Mouse (Mus musculus): ENCODE results near the gene Fbxl5.

Fbxl5 gene

DNA sequence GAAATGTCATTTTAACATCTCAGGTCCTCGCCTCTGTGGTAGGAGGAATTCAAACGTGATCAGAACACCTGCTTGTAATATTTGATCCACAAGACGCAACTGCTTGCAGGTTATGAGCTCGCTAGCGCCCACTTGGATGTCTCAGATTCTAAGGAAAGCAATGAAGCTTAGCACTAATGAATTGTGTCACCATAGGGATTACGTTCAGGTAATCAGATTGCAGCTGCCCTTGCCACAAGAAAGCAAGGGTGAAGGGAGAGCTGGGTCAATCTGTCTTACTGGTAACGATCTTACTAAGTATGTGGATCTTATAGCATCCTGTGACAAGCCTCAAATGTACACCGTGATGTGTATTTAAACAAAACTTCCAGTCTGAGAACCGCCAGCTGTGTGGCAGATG, 5.9 kb upstream of the Fbxl5 start:
- no peak for DNase-seq (ENCODE audit: low spot score)

DNA sequence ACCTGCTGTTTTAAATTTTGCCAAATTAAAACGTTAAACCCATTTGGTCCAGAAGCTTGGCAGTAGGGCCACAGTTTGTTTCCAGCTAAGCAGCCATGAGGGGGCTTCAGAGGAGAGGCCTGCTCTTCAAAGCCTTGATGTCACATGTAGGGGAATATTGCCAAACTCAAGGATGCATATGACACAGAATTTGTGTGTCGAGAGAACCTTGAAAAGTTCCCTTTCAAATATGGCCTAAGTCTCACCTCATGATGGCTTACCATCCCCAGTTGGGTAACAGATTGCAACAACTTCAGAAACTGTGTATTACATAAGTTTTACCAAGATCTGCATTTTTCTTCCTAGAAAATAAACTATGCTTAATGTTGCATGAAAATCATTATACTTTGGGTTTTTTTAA, 5.4 kb upstream of the Fbxl5 start:
- DNase-seq (ENCODE audit: low spot score): no peak

DNA sequence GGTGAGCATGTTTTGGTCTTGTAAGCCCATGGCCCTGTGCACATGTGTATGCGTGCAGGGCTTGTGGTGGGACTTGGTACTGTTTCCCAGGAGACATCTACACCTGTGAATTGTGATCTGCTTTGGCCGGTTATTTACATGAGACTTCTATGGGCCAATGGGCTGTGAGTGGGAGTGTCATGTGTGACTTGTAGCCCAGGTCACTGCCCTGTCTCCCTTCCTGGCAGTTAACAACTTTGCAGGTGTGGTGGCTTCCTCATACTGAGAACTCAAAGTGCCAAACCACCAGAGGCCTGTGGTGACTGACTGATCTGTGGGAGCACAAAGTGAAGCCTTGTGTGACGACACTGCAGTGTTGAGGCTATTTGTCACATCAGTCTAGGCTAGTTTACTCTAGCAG, 3.1 kb upstream of the Fbxl5 start:
- DNase-seq (ENCODE audit: low spot score): no peak

GRCm38 (mm10) chr5:43822824-43823223, 1.4 kb upstream of the Fbxl5 start:
- no peak for DNase-seq (ENCODE audit: low spot score)

DNA sequence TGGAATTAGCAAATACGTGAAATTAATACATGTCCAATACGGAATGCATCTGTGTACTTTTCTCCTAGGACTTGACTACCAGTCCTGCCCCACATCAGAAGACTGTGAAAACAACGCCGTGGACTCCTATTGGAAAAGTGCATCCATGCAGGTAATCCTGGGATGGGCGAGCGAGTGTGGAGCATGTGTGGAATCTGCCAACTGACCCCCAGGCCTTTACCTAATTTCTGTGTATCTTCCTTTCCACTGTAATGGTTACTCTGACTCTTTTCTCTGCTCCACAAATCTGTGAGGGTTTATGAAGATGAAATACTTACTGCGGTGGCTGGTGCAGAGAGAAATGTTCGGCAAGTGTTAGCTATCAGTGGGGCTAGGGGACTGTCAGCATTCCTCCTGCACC, 761 bp upstream of the Fbxl5 start:
- no peak for DNase-seq (ENCODE audit: low spot score)

DNA sequence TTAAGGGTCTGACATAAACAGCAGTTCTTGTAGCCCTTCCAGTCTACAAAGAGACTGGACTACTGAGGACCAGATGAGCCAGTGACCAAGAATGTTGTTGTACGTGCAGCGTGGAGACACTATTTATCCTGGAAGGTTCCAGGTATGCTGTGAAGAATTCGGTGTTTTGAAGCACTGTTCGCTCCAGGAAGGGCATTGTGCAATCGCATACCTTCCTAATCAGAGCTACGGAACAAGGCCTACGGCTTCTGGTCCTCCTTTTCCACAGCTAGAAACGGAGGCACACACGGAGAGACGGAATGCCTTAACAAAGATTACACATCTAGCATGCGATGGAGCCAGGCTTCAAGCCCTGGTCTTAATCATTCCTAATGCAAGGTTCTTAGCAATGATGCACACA, 653 bp downstream of the Fbxl5 start:
- no peak for DNase-seq (ENCODE audit: low spot score)

- DNase-seq (ENCODE audit: low spot score): peak; percentile 36
These were observed 2.7 kb downstream of the Fbxl5 start, which contains the start of gene Bst1 for GRCm38 (mm10) chr5:43818695-43819094. Gene Bst1, plus strand, starts transcription at chr5:43818885.

GRCm38 (mm10) chr5:43815769-43816168, 5.7 kb downstream of the Fbxl5 start:
- no peak for DNase-seq (ENCODE audit: low spot score)

- no peak for DNase-seq (ENCODE audit: low spot score)
These were observed 6.9 kb downstream of the Fbxl5 start for GRCm38 (mm10) chr5:43814536-43814935.

DNA sequence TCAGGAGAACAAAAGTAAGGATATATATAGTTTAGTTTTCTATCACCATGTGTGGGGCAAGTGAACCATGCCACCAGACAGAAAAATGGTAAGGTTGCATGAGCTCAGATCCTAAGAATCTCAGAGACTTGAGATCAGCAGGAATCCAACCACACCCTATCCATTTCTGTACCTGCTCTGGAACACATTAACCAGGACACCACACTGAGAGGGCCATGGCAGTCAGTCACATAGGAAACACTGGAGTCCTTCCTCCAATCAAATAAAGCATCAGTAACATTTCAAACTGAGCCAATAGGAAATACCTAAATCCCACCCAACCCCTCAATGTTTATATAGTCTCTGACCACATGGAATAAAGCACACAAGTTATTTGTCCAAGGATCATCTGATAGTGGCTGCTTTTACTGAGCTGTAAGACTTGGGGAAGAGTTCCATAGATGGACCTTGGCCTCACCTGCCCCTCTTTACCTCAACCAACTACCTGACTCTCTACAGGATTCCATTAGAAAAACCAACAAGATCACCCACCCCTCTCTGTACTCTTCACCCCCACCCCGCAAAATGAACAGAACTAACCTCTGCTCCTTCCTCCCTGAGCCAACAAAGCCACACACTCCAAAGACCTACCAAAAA, 10.9 kb downstream of the Fbxl5 start:
- no peak for DNase-seq (ENCODE audit: low spot score)

- peak; percentile 87 for DNase-seq (ENCODE audit: low spot score)
These were observed 13.4 kb downstream of the Fbxl5 start for GRCm38 (mm10) chr5:43807744-43808696.

DNA sequence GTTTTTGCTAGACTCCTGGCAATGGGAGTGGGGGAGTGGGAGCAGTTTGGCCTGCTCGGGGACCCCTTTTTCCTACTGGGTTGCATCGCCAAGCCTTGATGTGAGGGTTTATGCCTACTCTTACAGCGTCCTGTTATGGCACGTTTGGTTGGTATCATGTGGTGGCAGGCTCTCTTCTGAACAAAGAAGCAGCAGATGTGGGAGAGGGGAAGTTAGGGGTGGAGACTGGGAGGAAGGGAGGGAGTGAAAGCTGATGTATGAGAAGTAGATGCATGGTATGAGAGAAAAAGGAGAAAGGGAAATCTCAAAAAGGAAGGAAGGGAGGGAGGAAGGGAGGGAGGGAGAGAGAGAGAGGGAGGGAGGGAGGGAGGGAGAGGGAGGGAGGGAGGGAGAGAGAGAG, 14.5 kb downstream of the Fbxl5 start:
- no peak for DNase-seq (ENCODE audit: low spot score)

- DNase-seq (ENCODE audit: low spot score): no peak
These were observed 15.1 kb downstream of the Fbxl5 start for GRCm38 (mm10) chr5:43806340-43806739.

DNA sequence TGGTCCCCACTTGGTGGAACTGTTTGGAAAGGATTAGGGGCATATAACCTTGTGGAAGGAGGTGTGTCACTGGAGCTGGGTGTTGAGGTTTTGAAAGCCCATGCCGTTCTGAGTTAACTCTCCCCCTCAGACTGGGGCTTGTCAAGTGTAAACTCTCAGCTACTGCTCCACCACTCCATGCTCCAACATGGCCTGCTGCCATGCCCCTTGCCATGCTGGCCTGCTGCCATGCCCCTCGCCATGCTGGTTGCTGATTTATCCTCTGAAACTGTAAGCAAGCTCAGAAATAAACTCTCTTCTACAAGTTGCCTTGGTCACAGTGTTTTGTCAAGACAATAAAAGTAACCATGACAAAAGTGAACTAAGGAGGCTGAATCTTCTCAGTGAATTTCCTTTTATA, 16.0 kb downstream of the Fbxl5 start:
- DNase-seq (ENCODE audit: low spot score): no peak

- no peak for DNase-seq (ENCODE audit: low spot score)
These were observed 19.6 kb downstream of the Fbxl5 start for GRCm38 (mm10) chr5:43801798-43802197.

DNA sequence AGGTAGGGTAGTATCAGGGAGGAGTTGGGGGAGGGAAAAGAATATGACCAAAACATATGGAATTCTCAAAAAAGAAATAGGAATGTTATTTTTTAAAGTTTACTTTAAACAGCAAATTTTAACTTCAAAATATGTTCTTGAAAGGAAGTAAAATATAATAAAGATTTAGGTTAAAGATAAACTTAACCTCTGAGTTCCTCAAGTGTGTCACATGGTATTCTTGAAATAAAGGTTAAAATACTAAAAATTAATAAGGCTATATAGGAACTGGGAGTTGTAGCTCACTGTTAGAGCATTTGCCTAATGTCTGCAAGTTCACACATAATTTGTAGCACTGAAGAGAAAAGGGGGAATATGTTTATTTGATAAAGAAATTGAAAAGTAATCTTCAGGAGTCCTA, 20.2 kb downstream of the Fbxl5 start:
- DNase-seq (ENCODE audit: low spot score): no peak

DNA sequence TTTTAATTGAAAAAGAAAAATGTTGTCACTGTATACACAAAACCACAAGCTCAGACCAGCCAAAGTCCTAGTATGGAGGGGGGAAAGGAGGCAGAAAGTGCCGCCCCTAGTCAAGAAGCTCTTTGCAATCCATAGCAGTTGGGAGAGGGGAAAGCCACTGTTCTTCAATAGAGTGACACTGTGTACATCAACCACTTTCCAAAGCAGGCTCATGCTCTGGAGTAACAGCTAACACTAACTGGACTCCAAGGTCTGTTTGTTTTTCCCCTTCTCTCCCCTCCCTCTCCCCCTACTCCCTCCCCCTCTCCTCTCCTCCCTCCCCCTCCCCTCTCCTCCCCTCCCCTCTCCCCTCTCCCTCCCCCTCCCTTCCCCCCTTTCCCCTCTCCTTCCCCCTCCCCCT, 20.7 kb downstream of the Fbxl5 start:
- DNase-seq (ENCODE audit: low spot score): no peak

DNA sequence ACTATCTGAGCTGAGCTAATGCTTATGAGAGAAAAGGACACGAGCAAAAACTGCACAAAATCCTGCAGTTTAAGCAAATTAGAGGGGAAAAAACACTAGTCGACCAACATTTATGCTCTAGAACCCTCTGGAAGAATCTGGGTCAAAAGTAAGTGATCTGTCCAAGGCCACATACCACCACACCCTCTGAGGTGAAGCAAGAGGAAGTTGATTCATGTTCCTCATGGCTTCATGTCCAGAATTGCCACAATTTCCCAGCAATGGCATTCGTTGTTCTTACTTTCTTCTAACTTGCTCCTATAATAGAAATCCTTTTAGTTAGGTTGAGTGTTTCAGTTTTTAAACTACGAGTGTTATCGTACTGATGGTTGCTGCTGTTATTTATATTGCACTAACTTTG, 21.9 kb downstream of the Fbxl5 start:
- no peak for DNase-seq (ENCODE audit: low spot score)

- no peak for DNase-seq (ENCODE audit: low spot score)
These were observed 29.1 kb downstream of the Fbxl5 start for GRCm38 (mm10) chr5:43792354-43792753.

- no peak for DNase-seq (ENCODE audit: low spot score)
These were observed 33.3 kb downstream of the Fbxl5 start for GRCm38 (mm10) chr5:43787976-43788752.

- DNase-seq (ENCODE audit: low spot score): no peak
These were observed 34.8 kb downstream of the Fbxl5 start for GRCm38 (mm10) chr5:43786607-43787006.

DNA sequence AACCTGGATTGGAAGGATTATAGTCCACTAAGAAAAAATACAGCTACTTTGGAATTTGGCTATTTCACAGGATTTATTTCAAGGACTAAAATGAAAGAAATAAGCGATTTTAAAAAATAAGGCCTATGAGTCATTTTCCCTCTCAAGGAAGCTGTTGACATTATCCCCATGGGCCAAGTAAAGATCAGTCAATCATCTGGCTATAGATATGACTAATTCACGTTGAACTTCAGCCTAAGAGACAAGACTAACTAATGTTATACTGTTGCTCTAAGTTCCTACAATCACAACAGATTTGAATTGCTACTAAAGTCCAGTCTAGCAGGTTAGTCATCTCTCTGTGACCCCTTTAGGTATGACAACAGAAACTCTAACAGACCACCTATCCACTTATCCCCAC, 37.4 kb downstream of the Fbxl5 start:
- DNase-seq (ENCODE audit: low spot score): no peak

Data from embryo, embryonic 10 days (tissue).